Mouse (Mus musculus) C2C12 (cell line): ENCODE measurements at regions not wholly inside any gene's neighbourhood (a gene's known extent, or its start where the extent isn't known, plus 50 kb on each side); places are given as distances from the start of the nearest gene placed in this dataset.

Experiments used
- CTCF ChIP-seq: IDR thresholded peaks from one replicate; pipeline ENCODE4 v1.5.1; 2011; ENCODE audit not compliant: control insufficient read depth, insufficient read depth, insufficient read length
- FOSL1 ChIP-seq: IDR thresholded peaks from one replicate; pipeline ENCODE4 v1.8.0; 2011; ENCODE audit warnings: mild to moderate bottlenecking, low read length; ENCODE audit not compliant: poor library complexity, insufficient read depth, severe bottlenecking
- MAX ChIP-seq: IDR thresholded peaks from one replicate; pipeline ENCODE4 v1.6.1; 2011; ENCODE audit warnings: mild to moderate bottlenecking, control low read depth
- MYOD1 ChIP-seq: IDR thresholded peaks from one replicate; pipeline ENCODE4 v1.6.1; 2011; ENCODE audit warnings: low read depth; ENCODE audit not compliant: control insufficient read depth, insufficient read length
- MYOG ChIP-seq: IDR thresholded peaks from one replicate; pipeline ENCODE4 v1.6.1; 2011; ENCODE audit not compliant: control insufficient read depth, insufficient read length; ENCODE audit errors: extremely low read depth
- USF1 ChIP-seq: IDR thresholded peaks from one replicate; pipeline ENCODE4 v1.6.1; 2011; ENCODE audit warnings: low read depth, mild to moderate bottlenecking, control low read depth, moderate library complexity

DNA sequence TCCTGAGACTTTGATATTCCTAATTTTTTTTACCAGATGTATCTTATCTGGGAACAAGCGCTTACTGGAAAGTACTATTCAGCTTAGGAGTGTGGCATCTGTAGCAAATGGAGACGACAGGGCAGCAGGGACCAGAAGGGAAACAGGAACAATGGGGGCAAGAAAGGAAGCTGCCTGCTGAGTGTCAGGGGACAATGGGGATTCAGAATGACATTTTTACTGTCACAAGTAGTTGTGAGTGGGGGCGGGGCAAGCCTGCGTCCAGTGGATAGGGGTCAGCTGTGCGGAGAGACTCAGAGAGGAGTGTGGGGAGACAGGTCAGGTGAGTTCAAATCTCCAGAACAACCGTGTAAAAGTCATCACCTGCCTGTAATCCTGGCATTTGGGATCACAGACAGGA lies 52.3 kb upstream of the Tbl1xr1 start:
- TF ChIP-seq CTCF (no peak), USF1 (no peak), FOSL1 (no peak), MYOD1 (no peak), MYOG (no peak), MAX (no peak)
